Comparison of ENCODE assay signal across 29 mouse cellular contexts in the genomic region with DNA sequence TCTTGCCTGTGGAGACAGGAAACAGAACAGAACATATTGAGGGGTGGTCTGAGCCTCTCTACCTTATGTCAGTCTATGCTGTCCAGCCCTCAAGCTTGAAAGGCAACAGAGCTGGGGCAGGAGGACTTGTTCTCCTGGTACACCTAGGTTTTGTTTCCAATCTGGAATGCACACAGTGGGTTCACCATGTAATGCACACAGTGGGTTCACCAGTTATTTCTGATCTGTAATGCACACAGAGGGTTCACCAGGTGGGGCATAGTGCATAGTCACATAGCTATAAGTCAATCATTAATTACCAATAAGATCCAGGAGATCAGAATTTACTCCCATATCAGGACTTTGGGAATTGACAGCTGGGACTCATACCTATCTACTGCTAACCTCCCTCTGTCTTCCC.
"Had no signal": no experiment of that assay in that cellular context is flagged by ENCODE, and none has a peak within 500 bp of the region (broad histone marks: within the 10 kb centered on the region; RNA-seq: fewer than 3 reads in every experiment).

No protein-coding gene starts in this region.

- H3K4me2 ChIP-seq: limb, embryonic 12.5 days; limb, embryonic 13.5 days; limb, embryonic 15.5 days; liver, embryonic 11.5 days; liver, embryonic 12.5 days; liver, embryonic 13.5 days; liver, embryonic 15.5 days; lung, embryonic 14.5 days; lung, embryonic 15.5 days; midbrain, embryonic 11.5 days; midbrain, embryonic 12.5 days; midbrain, embryonic 13.5 days; midbrain, embryonic 15.5 days; neural tube, embryonic 12.5 days had no signal

- H3K27ac ChIP-seq: limb, embryonic 10.5 days; limb, embryonic 12.5 days; limb, embryonic 13.5 days; limb, embryonic 15.5 days; liver, embryonic 12.5 days; liver, embryonic 13.5 days; liver, embryonic 14.5 days; liver, embryonic 15.5 days; lung, embryonic 15.5 days; midbrain, embryonic 10.5 days; midbrain, embryonic 12.5 days; midbrain, embryonic 13.5 days; midbrain, embryonic 15.5 days; neural tube, embryonic 12.5 days had no signal

- H3K4me1 ChIP-seq: liver, embryonic 15.5 days; midbrain, embryonic 10.5 days; midbrain, embryonic 12.5 days; midbrain, embryonic 13.5 days; midbrain, embryonic 15.5 days; neural tube, embryonic 12.5 days had no signal

- H3K4me3 ChIP-seq: limb, embryonic 10.5 days; limb, embryonic 12.5 days; limb, embryonic 13.5 days; limb, embryonic 15.5 days; liver, embryonic 12.5 days; liver, embryonic 13.5 days; liver, embryonic 15.5 days; lung, embryonic 15.5 days; megakaryocyte, embryonic 14.5 days; midbrain, embryonic 10.5 days; midbrain, embryonic 12.5 days; midbrain, embryonic 13.5 days; midbrain, embryonic 15.5 days; myocyte; neural tube, embryonic 12.5 days had no signal

- H3K9ac ChIP-seq: limb, embryonic 12.5 days; limb, embryonic 13.5 days; limb, embryonic 15.5 days; liver, embryonic 12.5 days; liver, embryonic 13.5 days; liver, embryonic 14.5 days; liver, embryonic 15.5 days; liver, postnatal 0 days; lung, embryonic 14.5 days; lung, embryonic 15.5 days; midbrain, embryonic 12.5 days; midbrain, embryonic 13.5 days; midbrain, embryonic 15.5 days; neural tube, embryonic 12.5 days had no signal

- H3K9me3 ChIP-seq: limb, embryonic 10.5 days; limb, embryonic 12.5 days; limb, embryonic 13.5 days; limb, embryonic 15.5 days; liver, embryonic 12.5 days; liver, embryonic 13.5 days; liver, embryonic 15.5 days; lung, embryonic 15.5 days; megakaryocyte, embryonic 14.5 days; midbrain, embryonic 10.5 days; midbrain, embryonic 12.5 days; midbrain, embryonic 13.5 days; midbrain, embryonic 15.5 days; neural tube, embryonic 12.5 days had no signal

- DNase-seq: left cerebral cortex, postnatal 4 days; liver; liver, embryonic 13.5 days; liver, postnatal 0 days; lung, adult 18-20 months; lung, adult 2 months; lung, embryonic 14.5 days; lung, postnatal 10 days; lung, postnatal 14 days; lung, postnatal 36 days; lung, postnatal 4 days; midbrain, embryonic 14.5 days had no signal

- H3K27me3 ChIP-seq: limb, embryonic 12.5 days; limb, embryonic 13.5 days; limb, embryonic 15.5 days; liver, embryonic 12.5 days; liver, embryonic 13.5 days; liver, embryonic 15.5 days; lung, embryonic 15.5 days; megakaryocyte, embryonic 14.5 days; midbrain, embryonic 13.5 days; midbrain, embryonic 15.5 days; neural tube, embryonic 12.5 days had no signal

- H3K36me3 ChIP-seq: limb, embryonic 10.5 days; limb, embryonic 13.5 days; limb, embryonic 15.5 days; midbrain, embryonic 10.5 days; midbrain, embryonic 12.5 days; midbrain, embryonic 13.5 days; midbrain, embryonic 15.5 days; neural tube, embryonic 12.5 days had no signal
